Mouse (Mus musculus) embryo, embryonic 10 days (tissue): Measurements from ENCODE around the gene Slc9a9.

Source experiments
- DNase-seq: peaks from one replicate; pipeline ENCODE4 v3.0.0-alpha.2; 2015; ENCODE audit warnings: low spot score

Gene Slc9a9

DNA sequence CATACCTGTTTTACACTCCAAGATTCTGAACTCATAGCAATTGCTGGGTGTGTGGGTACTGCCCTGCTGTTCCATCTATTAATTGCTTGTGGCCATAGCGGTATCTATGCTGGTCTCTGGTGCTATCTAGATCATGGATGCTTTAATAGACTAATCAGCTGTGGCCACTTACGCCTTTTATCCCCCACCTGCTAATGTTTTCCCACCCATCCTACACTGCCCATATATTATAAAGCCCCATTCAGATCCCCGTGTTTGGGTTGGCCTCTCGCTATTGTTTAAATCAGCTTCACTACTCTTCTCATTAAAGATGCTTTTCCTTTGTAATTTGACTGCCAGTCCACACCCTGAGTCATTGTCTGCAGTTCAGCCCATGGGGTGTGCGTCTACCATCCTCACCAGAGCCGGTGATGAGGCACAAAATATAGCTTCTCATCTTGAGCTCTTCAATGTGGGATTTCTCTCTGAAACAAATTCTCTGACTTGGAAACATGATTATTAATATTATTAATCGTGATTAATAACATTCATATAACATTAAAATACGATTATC lies 168.8 kb downstream of the Slc9a9 start:
- DNase-seq, result no peak

DNA sequence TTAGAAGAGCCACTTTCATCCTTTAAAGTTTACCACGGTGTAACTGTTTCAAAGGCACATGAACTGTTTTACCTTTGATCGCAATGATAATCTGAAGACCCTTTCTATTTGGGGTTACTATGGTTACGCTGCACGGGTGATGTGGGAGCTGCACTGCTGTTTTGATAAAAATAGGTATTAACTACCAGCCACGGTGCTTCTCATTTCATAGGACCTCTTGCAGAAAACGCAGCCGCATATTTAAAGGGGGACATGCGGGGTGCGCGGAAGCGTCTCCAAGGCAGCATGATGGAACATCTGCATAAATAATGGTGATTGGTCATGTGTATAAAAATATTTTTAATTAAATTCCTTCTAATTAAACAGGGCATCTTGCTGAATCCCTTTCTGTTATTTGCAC lies 169.5 kb downstream of the Slc9a9 start:
- no peak for DNase-seq

DNA sequence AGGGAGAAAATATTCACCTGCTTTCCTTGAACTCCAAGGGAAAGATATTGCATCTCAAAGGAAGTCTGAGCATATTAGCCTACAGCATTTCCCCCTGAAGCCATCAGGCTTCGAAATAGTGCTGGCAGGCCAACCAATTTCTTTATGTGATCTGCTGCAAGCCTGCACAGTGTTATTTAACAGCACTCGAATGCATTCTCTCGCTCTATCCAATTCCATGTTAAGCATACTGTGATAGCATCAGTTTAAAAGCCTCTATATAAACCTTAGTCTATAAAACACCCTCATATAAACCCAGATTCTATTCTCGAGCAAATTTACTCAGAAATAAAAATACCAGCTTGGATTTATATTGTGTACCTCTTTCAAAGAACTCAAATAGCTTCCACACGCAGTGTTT lies 170.7 kb downstream of the Slc9a9 start:
- no peak for DNase-seq

DNA sequence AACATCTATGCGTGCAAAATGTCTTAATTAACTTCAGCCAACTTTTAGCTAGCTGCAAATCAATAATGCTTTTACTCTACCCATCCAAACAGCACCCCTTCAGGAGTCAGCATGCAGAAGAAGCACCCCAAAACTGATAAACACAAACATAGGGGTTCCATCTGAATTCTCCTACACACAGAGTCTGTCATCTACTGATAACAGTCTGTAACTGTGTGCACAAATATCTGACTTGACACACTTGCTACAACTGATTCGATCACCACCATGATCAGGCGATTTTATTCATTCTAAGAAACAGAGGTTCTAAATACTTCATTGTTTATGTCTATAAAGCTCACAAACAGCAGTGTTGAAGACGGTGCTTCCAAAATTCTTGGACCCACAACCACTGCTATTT lies 171.3 kb downstream of the Slc9a9 start:
- DNase-seq, result no peak

GRCm38 (mm10) chr9:94844176-94844575 lies 174.5 kb downstream of the Slc9a9 start:
- DNase-seq, result no peak

- DNase-seq, result no peak
These were observed 177.9 kb downstream of the Slc9a9 start for GRCm38 (mm10) chr9:94847624-94848023.

DNA sequence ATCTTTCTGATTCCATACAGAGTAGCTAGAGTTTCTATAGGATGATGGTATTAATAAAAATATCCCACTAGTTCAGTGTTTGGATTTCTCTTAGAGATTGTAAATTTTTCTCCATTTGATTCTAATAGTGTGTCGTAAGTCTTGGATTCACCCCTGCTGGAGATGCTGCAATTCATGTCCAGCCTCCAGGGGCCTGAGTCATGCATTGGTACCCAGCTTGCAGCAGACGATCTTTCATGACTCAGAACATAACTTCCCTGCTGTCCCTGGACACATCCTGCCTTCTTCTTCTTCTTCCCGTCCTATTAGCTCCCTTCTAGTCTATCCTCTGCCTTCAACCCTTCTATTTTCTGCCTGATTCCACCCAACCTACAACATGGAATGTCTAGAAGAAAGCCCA lies 181.8 kb downstream of the Slc9a9 start:
- no peak for DNase-seq

DNA sequence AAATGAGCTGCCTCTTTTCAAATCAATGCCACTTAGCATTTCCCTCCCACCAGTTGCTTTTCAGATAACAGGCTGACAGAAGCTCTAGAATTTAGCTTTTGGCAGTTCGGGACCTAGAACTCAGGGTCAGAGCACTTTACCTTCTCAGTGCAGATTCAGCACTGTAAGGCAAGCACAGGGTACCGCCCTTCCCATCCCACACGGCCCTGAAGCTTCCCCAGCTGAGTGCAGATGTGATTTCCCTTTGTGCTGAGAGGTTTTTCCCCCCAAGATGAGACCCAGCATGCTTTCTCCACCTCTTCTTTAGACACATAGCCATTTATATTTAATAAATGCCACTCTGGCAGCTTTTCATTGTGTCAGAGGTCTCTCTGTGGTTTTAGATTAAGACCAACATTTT lies 186.4 kb downstream of the Slc9a9 start:
- DNase-seq, result no peak

DNA sequence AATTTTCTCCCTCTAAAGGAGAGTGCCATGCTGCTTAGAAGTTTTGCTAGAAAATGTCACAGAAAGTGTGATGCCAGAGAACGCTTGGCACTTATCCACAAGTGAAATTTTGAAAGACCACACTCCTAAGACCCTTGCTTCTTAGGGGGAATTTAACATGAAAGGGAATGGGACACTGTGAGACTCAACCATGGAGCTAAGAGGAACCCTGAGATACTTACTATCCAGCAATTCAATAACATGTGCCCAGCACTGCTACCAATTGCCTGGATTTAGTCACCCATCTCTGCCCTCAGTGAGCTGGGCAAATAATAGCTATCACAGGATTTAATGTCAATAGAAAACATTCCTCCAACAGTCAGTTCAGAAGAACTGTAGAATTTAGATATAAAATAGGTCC lies 198.8 kb downstream of the Slc9a9 start:
- DNase-seq, result no peak

- DNase-seq, result no peak
These were observed 199.5 kb downstream of the Slc9a9 start for GRCm38 (mm10) chr9:94869023-94869799.

- no peak for DNase-seq
These were observed 212.8 kb downstream of the Slc9a9 start for GRCm38 (mm10) chr9:94882517-94882916.

DNA sequence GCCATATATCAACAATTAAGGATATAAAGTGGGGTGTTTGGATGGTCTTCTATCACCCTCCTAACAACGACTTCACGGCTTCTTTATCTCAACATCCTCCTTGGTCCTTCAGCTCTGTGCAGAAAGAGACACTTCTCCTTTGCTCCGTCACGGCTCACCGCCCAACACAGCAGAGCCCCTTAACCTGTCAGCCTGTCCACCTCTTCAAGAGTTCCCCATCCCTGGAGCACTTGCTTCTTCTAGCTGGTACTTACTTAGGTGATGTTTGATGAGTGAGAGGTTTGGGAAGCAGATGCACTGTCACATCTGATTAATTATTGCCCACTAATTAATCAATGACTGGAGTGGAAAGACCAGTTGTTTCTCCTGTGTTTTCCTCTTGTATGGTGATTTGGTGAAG lies 213.7 kb downstream of the Slc9a9 start:
- no peak for DNase-seq

DNA sequence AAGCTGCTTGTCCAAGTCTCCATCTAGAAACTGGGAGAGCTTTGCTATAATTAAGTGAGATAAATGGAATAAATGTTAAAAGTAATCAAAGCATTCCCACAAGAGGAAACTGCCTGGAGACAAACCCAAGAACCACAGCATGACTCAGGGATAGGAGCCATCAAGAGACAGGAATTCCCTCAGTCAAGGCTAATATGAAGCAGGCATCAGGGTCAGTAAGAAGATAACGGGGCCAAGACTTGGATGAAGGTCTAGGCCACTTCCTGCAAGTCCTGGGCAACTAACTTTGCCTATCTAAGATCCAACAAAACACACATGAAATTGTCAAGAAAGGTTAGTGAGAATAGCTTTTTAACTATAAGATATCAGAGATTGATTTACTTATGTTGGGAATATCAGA lies 215.4 kb downstream of the Slc9a9 start:
- no peak for DNase-seq

- DNase-seq, result no peak
These were observed 219.9 kb downstream of the Slc9a9 start for GRCm38 (mm10) chr9:94889647-94890046.

DNA sequence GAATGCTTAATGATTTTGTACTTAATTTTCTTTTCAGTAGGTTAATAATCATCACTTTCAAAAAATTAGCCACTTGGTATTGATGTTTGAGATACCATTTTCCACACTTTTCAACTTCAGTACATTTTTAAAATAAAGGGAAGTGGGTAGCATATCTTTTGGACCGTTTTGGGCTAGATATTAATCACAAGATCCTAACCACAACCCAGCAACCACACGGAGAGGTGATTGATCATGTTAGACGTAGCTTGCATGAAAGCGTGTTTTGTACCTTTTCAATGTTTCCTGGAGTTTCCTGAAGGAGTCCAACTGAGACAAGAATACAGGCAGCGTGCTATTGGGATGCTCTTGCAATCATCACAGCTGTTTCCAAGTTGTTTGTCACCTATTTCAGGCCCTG lies 226.2 kb downstream of the Slc9a9 start:
- no peak for DNase-seq

DNA sequence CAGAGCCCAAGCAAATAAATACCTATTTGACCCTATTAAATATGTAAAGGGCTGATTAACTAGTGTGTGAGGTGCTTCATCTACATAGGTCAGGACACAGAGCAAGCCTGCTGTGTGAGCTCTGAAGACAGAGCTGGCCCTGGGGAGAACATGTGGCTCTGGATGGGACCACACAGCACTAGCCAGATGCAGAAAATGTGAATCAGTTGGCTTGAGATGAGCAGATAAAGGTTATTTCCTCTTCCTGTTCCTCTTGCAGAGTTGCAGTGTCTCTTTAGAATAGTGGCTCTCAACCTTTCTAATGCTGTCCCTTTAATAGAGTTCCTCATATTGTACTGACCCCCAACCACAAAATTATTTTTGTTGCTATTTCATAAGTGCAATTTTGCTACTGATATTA lies 234.5 kb downstream of the Slc9a9 start:
- no peak for DNase-seq

GRCm38 (mm10) chr9:94907020-94907610 lies 237.4 kb downstream of the Slc9a9 start:
- no peak for DNase-seq

- no peak for DNase-seq
These were observed 242.4 kb downstream of the Slc9a9 start for GRCm38 (mm10) chr9:94912071-94912470.

- peak; percentile 22 for DNase-seq
These were observed 252.4 kb downstream of the Slc9a9 start for GRCm38 (mm10) chr9:94922062-94922461.

- no peak for DNase-seq
These were observed 256.1 kb downstream of the Slc9a9 start for GRCm38 (mm10) chr9:94925845-94926244.

- DNase-seq, result peak; percentile 32
These were observed 257.4 kb downstream of the Slc9a9 start for GRCm38 (mm10) chr9:94927101-94927500.

DNA sequence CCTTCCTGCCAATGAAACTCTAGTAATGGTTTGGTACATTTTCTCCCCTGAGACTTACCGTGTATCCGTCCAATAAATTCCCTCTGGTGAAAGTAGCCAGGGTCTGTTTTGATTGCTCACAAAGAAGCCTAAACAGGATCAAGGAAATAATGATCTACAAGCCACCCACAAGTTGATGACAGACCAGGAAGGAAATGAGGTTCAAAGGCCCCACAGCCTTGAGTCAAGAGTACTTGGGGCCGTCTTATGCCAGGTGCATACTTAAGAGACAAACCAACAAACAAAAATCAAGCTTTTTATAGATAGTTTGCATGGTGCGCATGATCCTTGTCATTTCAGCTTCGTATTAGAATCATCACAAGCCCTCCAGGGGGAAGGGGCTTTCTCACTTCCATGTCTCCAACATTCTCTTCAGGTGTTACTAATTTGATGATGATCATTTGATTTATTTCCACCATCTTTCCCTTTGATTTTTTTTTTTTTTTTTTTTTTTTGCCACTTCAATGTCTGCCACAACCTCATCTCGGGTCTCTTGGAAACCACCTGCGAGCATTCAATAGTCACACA lies 275.9 kb downstream of the Slc9a9 start:
- no peak for DNase-seq

DNA sequence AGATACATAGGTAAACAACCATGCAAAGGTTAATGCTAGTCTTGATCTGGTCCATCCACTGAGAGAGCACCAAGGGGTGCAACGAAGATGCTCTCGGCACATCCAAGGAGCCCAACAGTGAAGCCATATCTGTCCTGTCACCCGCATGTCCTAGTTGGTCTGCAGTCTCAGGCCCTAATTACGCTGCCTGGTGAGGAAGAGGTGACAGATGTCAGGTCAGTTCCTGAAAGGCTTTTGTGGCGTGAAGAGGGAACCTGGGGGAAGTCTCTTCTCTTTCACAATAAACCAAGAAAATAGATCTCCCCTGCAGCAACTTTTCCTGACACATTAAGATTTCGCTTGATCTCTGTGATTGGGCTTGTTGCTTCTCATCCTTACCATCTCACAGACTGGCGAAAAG lies 277.5 kb downstream of the Slc9a9 start:
- DNase-seq, result no peak
